Mouse (Mus musculus): ENCODE measurements around the gene Golga3. TPM values are rescaled to one million over a fixed set of nuclear protein-coding genes. Genes with fewer than 3 reads are reported as not detected.

Golga3 gene
- polyA plus RNA-seq (2012; rRNA removed), result 5.3 and 5.8 TPM in 2 replicates

- Histone ChIP-seq H3K4me1 (ENCODE audit: control insufficient read depth, insufficient read depth, insufficient read length) (0 out of 2 replicates have a peak, but pooled peaks cover 4% of the 10 kb centered on the region), H3K36me3 (ENCODE audit: control insufficient read depth, insufficient read depth, low read length) (peaks cover 2% of the 10 kb centered on the region; the same call in 1 of the 2 replicates), H3K27ac (ENCODE audit: insufficient read depth, low read length) (peak within 1 kb of the TSS; percentile 85), H3K4me3 (ENCODE audit: extremely low read depth, insufficient read depth, insufficient read length) (peak within 1 kb of the TSS; percentile 75), H3K27me3 (ENCODE audit: control insufficient read depth, insufficient read depth, low read length) (no peaks in the 10 kb centered on the region)
- WGBS, result under 1% methylated on average over 41 of the region's 41 CpGs
- DNase-seq (ENCODE audit: low read depth in 1 of 2, low spot score in 2 of 2), result peak; percentile 87 to 93
- TF ChIP-seq POLR2A (IDR thresholded peaks at IDR 0.05; ENCODE audit: low read depth, low read length) (no peak; the same call in 1 of the 2 replicates), CTCF (IDR thresholded peaks at IDR 0.05; ENCODE audit: extremely low read depth, insufficient read depth, insufficient read length, insufficient replicate concordance) (no peak)
These were observed at the start of gene Golga3 for GRCm38 (mm10) chr5:110176362-110177020. Golga3 (plus strand) TSS chr5:110176701.

- Histone ChIP-seq H3K4me3 (ENCODE audit: extremely low read depth, insufficient read depth, insufficient read length) (peak within 1 kb of the TSS; percentile 88), H3K4me1 (ENCODE audit: control insufficient read depth, insufficient read depth, insufficient read length) (no peaks in the 10 kb centered on the region), H3K36me3 (ENCODE audit: control insufficient read depth, insufficient read depth, low read length) (no peaks in the 10 kb centered on the region; the same call in 1 of the 2 replicates), H3K27ac (ENCODE audit: insufficient read depth, low read length) (peak within 1 kb of the TSS; percentile 76), H3K27me3 (ENCODE audit: control insufficient read depth, insufficient read depth, low read length) (no peaks in the 10 kb centered on the region)
- DNase-seq (ENCODE audit: low read depth in 1 of 2, low spot score in 2 of 2), result peak; percentile 96 to 99
- 4% methylated on average over 46 of the region's 46 CpGs for WGBS
- TF ChIP-seq POLR2A (IDR thresholded peaks at IDR 0.05; ENCODE audit: low read depth, low read length) (peak; percentile 73), CTCF (IDR thresholded peaks at IDR 0.05; ENCODE audit: extremely low read depth, insufficient read depth, insufficient read length, insufficient replicate concordance) (no peak)
These were observed 41.0 kb upstream of the Golga3 start, which contains the start of gene Chfr for GRCm38 (mm10) chr5:110135293-110136086. Chfr (plus strand) TSS chr5:110135842.

- Histone ChIP-seq H3K36me3 (ENCODE audit: control insufficient read depth, insufficient read depth, low read length) (peaks cover 3% of the 10 kb centered on the region), H3K27ac (ENCODE audit: insufficient read depth, low read length) (peak overlapping the region; percentile 76), H3K4me3 (ENCODE audit: extremely low read depth, insufficient read depth, insufficient read length) (peak overlapping the region; percentile 88), H3K4me1 (ENCODE audit: control insufficient read depth, insufficient read depth, insufficient read length) (no peaks in the 10 kb centered on the region), H3K27me3 (ENCODE audit: control insufficient read depth, insufficient read depth, low read length) (no peaks in the 10 kb centered on the region)
- 4% methylated on average over 18 of the region's 18 CpGs for WGBS
- no peak for TF ChIP-seq CTCF (IDR thresholded peaks at IDR 0.05; ENCODE audit: extremely low read depth, insufficient read depth, insufficient read length, insufficient replicate concordance)
- TF ChIP-seq POLR2A (IDR thresholded peaks at IDR 0.05; ENCODE audit: low read depth, low read length), result no peak
- no peak for DNase-seq (ENCODE audit: low read depth in 1 of 2, low spot score in 2 of 2)
These were observed 40.4 kb upstream of the Golga3 start for GRCm38 (mm10) chr5:110136087-110136464.

- TF ChIP-seq POLR2A (IDR thresholded peaks at IDR 0.05; ENCODE audit: low read depth, low read length) (no peak), CTCF (IDR thresholded peaks at IDR 0.05; ENCODE audit: extremely low read depth, insufficient read depth, insufficient read length, insufficient replicate concordance) (no peak)
- Histone ChIP-seq H3K36me3 (ENCODE audit: control insufficient read depth, insufficient read depth, low read length) (peaks cover 7% of the 10 kb centered on the region), H3K4me1 (ENCODE audit: control insufficient read depth, insufficient read depth, insufficient read length) (no peaks in the 10 kb centered on the region), H3K27me3 (ENCODE audit: control insufficient read depth, insufficient read depth, low read length) (no peaks in the 10 kb centered on the region), H3K4me3 (ENCODE audit: extremely low read depth, insufficient read depth, insufficient read length) (no peak overlapping the region), H3K27ac (ENCODE audit: insufficient read depth, low read length) (no peak overlapping the region)
- DNase-seq (ENCODE audit: low read depth in 1 of 2, low spot score in 2 of 2), result no peak
- WGBS, result 99% methylated on average over 3 of the region's 3 CpGs
These were observed 38.7 kb upstream of the Golga3 start for GRCm38 (mm10) chr5:110137816-110138215.

- H3K36me3 ChIP-seq (ENCODE audit: control insufficient read depth, insufficient read depth, low read length), result peaks cover 12% of the 10 kb centered on the region
- 90% methylated on average over 3 of the region's 3 CpGs for WGBS
- H3K27me3 ChIP-seq (ENCODE audit: control insufficient read depth, insufficient read depth, low read length), result no peaks in the 10 kb centered on the region
- no peak overlapping the region for H3K27ac ChIP-seq (ENCODE audit: insufficient read depth, low read length)
- no peak for DNase-seq (ENCODE audit: low read depth in 1 of 2, low spot score in 2 of 2)
- no peaks in the 10 kb centered on the region for H3K4me1 ChIP-seq (ENCODE audit: control insufficient read depth, insufficient read depth, insufficient read length)
- TF ChIP-seq CTCF (IDR thresholded peaks at IDR 0.05; ENCODE audit: extremely low read depth, insufficient read depth, insufficient read length, insufficient replicate concordance) (no peak), POLR2A (IDR thresholded peaks at IDR 0.05; ENCODE audit: low read depth, low read length) (no peak)
- H3K4me3 ChIP-seq (ENCODE audit: extremely low read depth, insufficient read depth, insufficient read length), result no peak overlapping the region
These were observed 37.2 kb upstream of the Golga3 start for GRCm38 (mm10) chr5:110139325-110139724.

GRCm38 (mm10) chr5:110140424-110140823 is 36.1 kb upstream of the Golga3 start:
- Histone ChIP-seq H3K27ac (ENCODE audit: insufficient read depth, low read length) (no peak overlapping the region), H3K4me3 (ENCODE audit: extremely low read depth, insufficient read depth, insufficient read length) (no peak overlapping the region), H3K4me1 (ENCODE audit: control insufficient read depth, insufficient read depth, insufficient read length) (no peaks in the 10 kb centered on the region), H3K36me3 (ENCODE audit: control insufficient read depth, insufficient read depth, low read length) (peaks cover 18% of the 10 kb centered on the region), H3K27me3 (ENCODE audit: control insufficient read depth, insufficient read depth, low read length) (no peaks in the 10 kb centered on the region)
- TF ChIP-seq POLR2A (IDR thresholded peaks at IDR 0.05; ENCODE audit: low read depth, low read length) (no peak), CTCF (IDR thresholded peaks at IDR 0.05; ENCODE audit: extremely low read depth, insufficient read depth, insufficient read length, insufficient replicate concordance) (no peak)
- 91% methylated on average over 7 of the region's 7 CpGs for WGBS
- DNase-seq (ENCODE audit: low read depth in 1 of 2, low spot score in 2 of 2), result no peak
